Mouse (Mus musculus) macrophage (primary cell): Measurements from ENCODE around the gene Rac1. TPM values are rescaled to one million over a fixed set of nuclear protein-coding genes. Genes with fewer than 3 reads are reported as not detected.
"Not testable (repeated sequence)": the region's sequence is repeated elsewhere in the genome, so short reads cannot be mapped to it uniquely, and the experiment has no call there.

Experiments used
- H3K27ac ChIP-seq: fragments of 350-480 bp; formaldehyde crosslinking; 2 replicates; pipeline ENCODE4 v1.9.0; 2021
- H3K36me3 ChIP-seq: fragments of 350-480 bp; formaldehyde crosslinking; 2 replicates; pipeline ENCODE4 v1.9.0; 2021; ENCODE audit errors: inconsistent target
- H3K4me3 ChIP-seq: fragments of 350-480 bp; formaldehyde crosslinking; 2 replicates; pipeline ENCODE4 v1.9.0; 2021; ENCODE audit errors: inconsistent target
- H3K79me2 ChIP-seq: fragments of 350-480 bp; formaldehyde crosslinking; 2 replicates; pipeline ENCODE4 v1.9.0; 2021; ENCODE audit errors: inconsistent target
- WGBS: methylation state at CpG from one replicate; pipeline ENCODE4 v1.1.7; 2026; ENCODE audit warnings: inconsistent platforms; ENCODE audit not compliant: missing documents; 5-methylcytosine and 5-hydroxymethylcytosine counted together
- polyA plus RNA-seq: library from polyadenylated mRNA; stranded (reverse); fragments of 250-400 nt; gene quantifications from 3 replicates; pipeline ENCODE4 v1.2.4, GENCODE M21; 2018; ENCODE audit warnings: inconsistent platforms

The Rac1 gene
- polyA plus RNA-seq, 1 experiment from 2014 or later, result 538 TPM

DNA sequence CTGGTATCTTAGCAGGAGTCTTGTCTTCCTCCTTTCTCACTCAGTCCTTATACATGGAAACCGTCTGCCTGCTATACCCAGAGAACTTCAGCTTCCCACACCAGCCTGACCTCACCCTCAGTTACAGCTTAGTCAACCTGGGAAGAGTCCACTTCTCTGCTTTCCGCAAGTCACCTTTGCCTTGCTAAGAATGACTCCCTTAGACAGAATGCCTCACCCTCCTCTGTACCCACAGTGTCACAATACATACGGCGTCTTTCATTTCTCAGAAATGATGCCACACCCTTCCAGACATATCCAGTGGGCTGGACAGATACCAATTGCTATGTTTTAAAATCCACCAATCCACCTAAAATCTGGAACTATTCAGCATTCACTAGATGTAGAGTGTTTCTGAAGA is 15.5 kb downstream of the Rac1 start:
- peaks cover 100% of the 10 kb centered on the region for H3K79me2 ChIP-seq
- H3K4me3 ChIP-seq, result no peak overlapping the region
- WGBS, result 69% methylated on average over 4 of the region's 4 CpGs
- no peak overlapping the region for H3K27ac ChIP-seq
- H3K36me3 ChIP-seq, result peaks cover 61% of the 10 kb centered on the region

- Histone ChIP-seq H3K4me3 (no peak overlapping the region), H3K79me2 (peaks cover 99% of the 10 kb centered on the region), H3K27ac (no peak overlapping the region), H3K36me3 (peaks cover 60% of the 10 kb centered on the region)
- 79% methylated on average over 4 of the region's 4 CpGs for WGBS
These were observed 16.3 kb downstream of the Rac1 start for GRCm38 (mm10) chr5:143511577-143511976.

- 30% methylated on average over 8 of the region's 11 CpGs for WGBS
- no peak overlapping the region for H3K27ac ChIP-seq
- H3K4me3 ChIP-seq, result no peak overlapping the region
- peaks cover 81% of the 10 kb centered on the region for H3K79me2 ChIP-seq
- H3K36me3 ChIP-seq, result peaks cover 49% of the 10 kb centered on the region
These were observed 18.1 kb downstream of the Rac1 start for GRCm38 (mm10) chr5:143509737-143510136.

- WGBS, result 48% methylated on average over 9 of the region's 9 CpGs
- Histone ChIP-seq H3K36me3 (peaks cover 47% of the 10 kb centered on the region), H3K79me2 (peaks cover 76% of the 10 kb centered on the region), H3K27ac (no peak overlapping the region), H3K4me3 (no peak overlapping the region)
These were observed 18.5 kb downstream of the Rac1 start for GRCm38 (mm10) chr5:143509294-143509693.

- WGBS, result 74% methylated on average over 7 of the region's 7 CpGs
- H3K36me3 ChIP-seq, result peaks cover 65% of the 10 kb centered on the region
- H3K4me3 ChIP-seq, result no peak overlapping the region
- peaks cover 39% of the 10 kb centered on the region for H3K79me2 ChIP-seq
- no peak overlapping the region for H3K27ac ChIP-seq
These were observed 22.3 kb downstream of the Rac1 start for GRCm38 (mm10) chr5:143505545-143505944.

DNA sequence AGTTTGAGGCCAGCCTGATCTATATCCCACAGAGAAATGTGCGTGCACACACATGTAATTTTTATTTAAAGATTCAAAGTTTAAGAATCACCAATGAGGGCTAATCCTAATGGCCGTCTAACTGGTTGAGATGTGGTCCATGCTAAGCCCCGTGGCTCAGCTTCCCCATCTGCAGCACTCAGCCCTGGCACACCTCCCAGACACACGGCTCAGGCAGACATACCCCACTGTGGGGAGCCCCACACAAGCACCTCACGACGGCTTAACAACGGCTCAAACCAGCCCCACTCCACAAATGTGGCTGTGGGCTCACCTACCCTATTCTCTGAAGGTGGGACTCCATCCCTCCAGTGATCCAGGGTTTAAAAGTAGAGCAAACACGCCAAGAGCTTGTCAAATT is 22.8 kb downstream of the Rac1 start:
- Histone ChIP-seq H3K79me2 (peaks cover 34% of the 10 kb centered on the region), H3K36me3 (peaks cover 65% of the 10 kb centered on the region), H3K27ac (no peak overlapping the region), H3K4me3 (no peak overlapping the region)
- WGBS, result 80% methylated on average over 8 of the region's 8 CpGs

DNA sequence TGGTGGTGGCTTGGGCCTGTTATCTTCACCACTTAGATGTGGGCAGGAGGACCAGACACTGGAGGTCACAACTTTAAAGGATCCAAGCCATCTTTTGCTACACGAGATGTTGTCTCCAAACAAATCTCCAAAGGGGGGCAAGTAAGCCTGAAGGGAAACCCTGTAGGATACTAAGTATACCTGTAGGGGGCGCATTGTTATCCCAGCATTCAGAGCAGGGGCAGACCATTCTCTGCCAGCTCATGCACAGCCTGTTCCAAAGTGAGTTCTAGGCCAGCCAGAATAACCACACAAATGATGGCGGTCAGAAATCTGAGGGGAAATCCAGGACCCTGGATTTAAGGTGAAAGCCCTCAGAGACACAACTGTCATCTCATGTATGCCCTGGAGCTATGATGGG is 23.4 kb downstream of the Rac1 start:
- peaks cover 65% of the 10 kb centered on the region for H3K36me3 ChIP-seq
- WGBS, result 87% methylated on average over 3 of the region's 3 CpGs

GRCm38 (mm10) chr5:143503740-143504139 is 24.1 kb downstream of the Rac1 start:
- 99% methylated on average over 6 of the region's 6 CpGs for WGBS
- Histone ChIP-seq H3K36me3 (peaks cover 58% of the 10 kb centered on the region), H3K27ac (no peak overlapping the region), H3K79me2 (peaks cover 21% of the 10 kb centered on the region), H3K4me3 (no peak overlapping the region)

More for the DNA sequence above, 23.4 kb downstream of the Rac1 start:
- H3K27ac ChIP-seq, result no peak overlapping the region
- peaks cover 28% of the 10 kb centered on the region for H3K79me2 ChIP-seq
- no peak overlapping the region for H3K4me3 ChIP-seq

DNA sequence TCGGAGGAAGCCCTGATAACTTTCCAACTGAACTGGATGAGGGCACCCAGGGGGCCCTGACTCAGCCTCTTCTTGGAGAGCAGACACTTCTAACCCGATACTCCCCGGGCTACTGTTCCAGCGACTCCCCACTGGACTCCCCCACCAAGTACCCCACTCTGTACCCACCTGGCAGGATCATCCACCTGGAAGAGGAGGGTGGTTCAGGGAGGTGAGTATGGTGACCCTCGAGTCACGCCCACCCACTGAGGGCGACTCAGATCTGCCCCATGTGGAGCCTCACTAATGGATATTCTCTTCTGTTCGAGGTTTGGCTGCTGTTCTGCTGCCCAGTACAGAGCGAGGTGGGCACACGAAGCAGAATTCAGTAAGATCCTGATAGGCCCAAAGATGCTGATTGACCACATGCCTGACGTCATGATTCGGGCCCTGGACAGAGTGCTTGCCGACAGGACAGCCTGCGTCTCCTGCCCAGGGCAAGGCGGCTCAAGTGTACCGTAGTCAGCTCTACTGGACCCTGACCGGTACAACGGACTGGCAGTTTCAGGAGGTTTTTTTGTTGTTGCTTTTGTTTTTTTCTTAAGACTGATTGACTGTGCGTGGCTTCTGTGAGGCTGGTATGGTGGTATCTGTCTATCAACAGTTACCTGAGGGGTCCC is 24.8 kb downstream of the Rac1 start:
- Histone ChIP-seq H3K4me3 (no peak overlapping the region), H3K36me3 (peaks cover 53% of the 10 kb centered on the region), H3K27ac (no peak overlapping the region), H3K79me2 (peaks cover 13% of the 10 kb centered on the region)
- 94% methylated on average over 19 of the region's 19 CpGs for WGBS

- no peak overlapping the region for H3K27ac ChIP-seq
- no peak overlapping the region for H3K4me3 ChIP-seq
- peaks cover 56% of the 10 kb centered on the region for H3K36me3 ChIP-seq
- WGBS, result 100% methylated on average over 2 of the region's 2 CpGs
- H3K79me2 ChIP-seq, result no peaks in the 10 kb centered on the region; the same call in 1 of the 2 replicates
These were observed 26.2 kb downstream of the Rac1 start for GRCm38 (mm10) chr5:143501649-143502048.

DNA sequence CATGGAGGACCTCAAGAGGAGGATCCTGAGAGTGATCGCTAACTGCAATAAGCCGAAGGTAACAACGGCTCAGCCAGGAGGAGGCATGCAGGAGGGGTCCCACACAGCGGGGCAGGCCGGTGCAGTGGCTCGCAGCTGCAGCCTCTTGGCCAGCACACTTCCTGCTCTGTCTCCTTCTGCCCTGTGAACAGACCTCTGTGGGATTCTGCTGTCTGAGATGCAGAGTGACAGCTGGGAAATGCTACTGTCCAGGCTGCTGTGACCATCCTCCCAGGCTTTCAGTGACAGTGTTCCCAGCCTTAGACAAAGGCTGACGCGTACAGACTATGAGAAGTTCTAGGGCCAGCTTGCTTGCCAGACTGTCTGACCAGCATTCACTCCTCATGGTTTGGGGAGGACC is 26.7 kb downstream of the Rac1 start:
- Histone ChIP-seq H3K4me3 (no peak overlapping the region), H3K79me2 (no peaks in the 10 kb centered on the region; the same call in 1 of the 2 replicates), H3K27ac (no peak overlapping the region), H3K36me3 (peaks cover 60% of the 10 kb centered on the region)
- 83% methylated on average over 8 of the region's 8 CpGs for WGBS

- H3K4me3 ChIP-seq, H3K79me2 ChIP-seq, H3K27ac ChIP-seq: not testable (repeated sequence)
- H3K36me3 ChIP-seq, result peaks cover 64% of the 10 kb centered on the region
- 98% methylated on average over 6 of the region's 14 CpGs for WGBS
These were observed 27.1 kb downstream of the Rac1 start for GRCm38 (mm10) chr5:143500711-143501110.

DNA sequence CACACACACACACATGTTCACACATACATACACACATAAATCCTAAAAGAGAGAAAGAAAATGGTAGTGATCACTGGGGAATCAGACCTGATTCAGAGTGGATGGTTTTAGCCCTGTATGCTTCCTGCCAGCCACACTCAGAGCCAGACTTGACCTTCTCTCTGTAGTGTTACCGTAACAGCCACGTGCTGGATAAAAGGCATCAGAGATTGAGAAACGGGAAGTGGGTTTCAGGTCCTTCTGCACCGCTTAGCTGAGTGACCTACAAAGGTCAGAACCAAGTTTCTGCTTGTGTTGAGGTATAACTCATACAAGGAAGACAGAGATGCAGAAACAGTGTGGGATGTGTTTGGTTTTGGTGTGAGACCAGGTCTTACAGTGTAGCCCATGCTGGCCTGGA is 28.1 kb downstream of the Rac1 start:
- H3K79me2 ChIP-seq, result no peaks in the 10 kb centered on the region; the same call in 1 of the 2 replicates
- no peak overlapping the region for H3K27ac ChIP-seq
- peaks cover 69% of the 10 kb centered on the region for H3K36me3 ChIP-seq
- no peak overlapping the region for H3K4me3 ChIP-seq
- WGBS, result 16% methylated on average over 4 of the region's 4 CpGs

GRCm38 (mm10) chr5:143499197-143499596 is 28.6 kb downstream of the Rac1 start:
- WGBS, result 69% methylated on average over 7 of the region's 7 CpGs
- Histone ChIP-seq H3K36me3 (peaks cover 71% of the 10 kb centered on the region), H3K27ac (no peak overlapping the region), H3K79me2 (no peaks in the 10 kb centered on the region), H3K4me3 (no peak overlapping the region)

- H3K36me3 ChIP-seq, result peaks cover 70% of the 10 kb centered on the region
- WGBS, result 87% methylated on average over 3 of the region's 3 CpGs
- no peaks in the 10 kb centered on the region for H3K79me2 ChIP-seq
- H3K27ac ChIP-seq, result no peak overlapping the region
- H3K4me3 ChIP-seq, result no peak overlapping the region
These were observed 30.4 kb downstream of the Rac1 start for GRCm38 (mm10) chr5:143497451-143497850.

DNA sequence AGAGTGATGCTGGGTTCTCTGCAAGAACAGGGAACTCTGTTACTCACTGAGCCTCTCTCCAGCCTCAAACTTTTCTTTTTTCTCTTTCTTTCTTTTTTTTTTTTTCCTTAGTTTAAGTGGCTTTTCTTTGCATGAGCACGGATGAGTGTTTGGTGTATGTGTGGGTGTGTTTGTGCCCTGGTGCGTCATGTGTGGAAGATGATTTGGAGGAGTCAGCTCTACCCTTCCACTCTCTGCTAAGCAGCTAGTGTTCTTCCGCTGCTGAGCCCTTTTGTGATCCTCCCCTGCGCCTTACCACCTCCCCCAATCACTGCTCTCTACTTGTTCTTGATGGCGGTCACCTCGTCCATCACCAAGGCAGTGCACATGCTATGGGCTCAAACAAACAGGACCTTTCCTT is 32.1 kb downstream of the Rac1 start:
- Histone ChIP-seq H3K27ac (no peak overlapping the region), H3K36me3 (peaks cover 66% of the 10 kb centered on the region), H3K79me2 (no peaks in the 10 kb centered on the region), H3K4me3 (no peak overlapping the region)
- 100% methylated on average over 6 of the region's 6 CpGs for WGBS
